Mouse (Mus musculus) liver, embryonic 13.5 days (tissue): ENCODE results near the gene Prmt2. TPM values are rescaled to one million over a fixed set of nuclear protein-coding genes. Genes with fewer than 3 reads are reported as not detected.

Experiments
- ATAC-seq: fragments of 200-750 bp; cut with Nextera tagmentation; 2 replicates; pipeline ENCODE4 v1.8.0; 2017; ENCODE audit warnings: low read depth, mild to moderate bottlenecking, moderate number of reproducible peaks, moderate library complexity
- DNase-seq: peaks from one replicate; pipeline ENCODE4 v3.0.0; 2022
- H3K27ac ChIP-seq: fragments of 300-500 bp; sonication (generic); 2 replicates; pipeline ENCODE4 v1.5.1; 2015; ENCODE audit warnings: moderate library complexity, mild to moderate bottlenecking, inconsistent platforms
- H3K27me3 ChIP-seq: fragments of 300-500 bp; sonication (generic); 2 replicates; pipeline ENCODE4 v1.6.1; 2015; ENCODE audit warnings: mild to moderate bottlenecking, inconsistent platforms
- H3K36me3 ChIP-seq: fragments of 300-500 bp; sonication (generic); 2 replicates; pipeline ENCODE4 v1.6.1; 2015; ENCODE audit warnings: mild to moderate bottlenecking, inconsistent platforms
- H3K4me1 ChIP-seq: fragments of 300-500 bp; sonication (generic); replicated peaks from 2 replicates; pipeline ENCODE4 v1.6.1; 2015; ENCODE audit warnings: inconsistent platforms
- H3K4me2 ChIP-seq: fragments of 300-500 bp; sonication (generic); 2 replicates; pipeline ENCODE4 v1.6.1; 2015; ENCODE audit warnings: inconsistent platforms, mild to moderate bottlenecking, moderate library complexity
- H3K4me3 ChIP-seq: fragments of 300-500 bp; sonication (generic); replicated peaks from 2 replicates; pipeline ENCODE4 v1.5.1; 2015; ENCODE audit warnings: mild to moderate bottlenecking, inconsistent platforms
- H3K9ac ChIP-seq: fragments of 300-500 bp; sonication (generic); 2 replicates; pipeline ENCODE4 v1.6.1; 2015; ENCODE audit warnings: mild to moderate bottlenecking, inconsistent platforms
- H3K9me3 ChIP-seq: fragments of 300-500 bp; sonication (generic); replicated peaks from 2 replicates; pipeline ENCODE4 v1.6.1; 2016; ENCODE audit warnings: inconsistent platforms
- WGBS: fragments of 180-500 bp; shearing (Covaris S2); methylation state at CpG from one replicate; pipeline ENCODE4 v1.1.7; 2015; ENCODE audit not compliant: insufficient replicate concordance; 5-methylcytosine and 5-hydroxymethylcytosine counted together
- polyA plus RNA-seq: library from polyadenylated mRNA; unstranded; fragments of >200 nt; fragmentation: Nextera tagmentation; extraction: Ambion mirVana; gene quantifications from 2 replicates; pipeline ENCODE4 v1.2.1, GENCODE M21; 2015

Gene Prmt2
- polyA plus RNA-seq, 1 experiment from 2014 or later = 6.4 TPM

- Histone ChIP-seq H3K4me3 (no peak overlapping the region), H3K36me3 (no peaks in the 10 kb centered on the region), H3K9me3 (no peaks in the 10 kb centered on the region), H3K4me1 (no peaks in the 10 kb centered on the region; the same call in 1 of the 2 replicates), H3K27me3 (no peaks in the 10 kb centered on the region), H3K27ac (no peak overlapping the region), H3K9ac (no peak overlapping the region), H3K4me2 (no peak overlapping the region)
- WGBS = 67% methylated on average over 6 of the region's 6 CpGs
- DNase-seq (no peak), ATAC-seq (no peak)
Measured at GRCm38 (mm10) chr10:76255617-76256016, 18.0 kb upstream of the Prmt2 start.

- no peak within 1 kb of the TSS for H3K27ac ChIP-seq
- no peaks in the 10 kb centered on the region for H3K9me3 ChIP-seq
- H3K4me2 ChIP-seq = no peak within 1 kb of the TSS
- H3K36me3 ChIP-seq = no peaks in the 10 kb centered on the region
- H3K4me3 ChIP-seq = no peak within 1 kb of the TSS
- ATAC-seq (no peak), DNase-seq (no peak)
- H3K27me3 ChIP-seq = no peaks in the 10 kb centered on the region
- WGBS = 51% methylated on average over 4 of the region's 4 CpGs
- no peak within 1 kb of the TSS for H3K9ac ChIP-seq
- H3K4me1 ChIP-seq = no peaks in the 10 kb centered on the region
Measured at GRCm38 (mm10) chr10:76253536-76253935, 15.9 kb upstream of the Prmt2 start, which contains the start of gene S100b. S100b (plus strand) TSS chr10:76253853.

GRCm38 (mm10) chr10:76253079-76253478 lies 15.4 kb upstream of the Prmt2 start:
- H3K9me3 ChIP-seq = no peaks in the 10 kb centered on the region
- no peak for DNase-seq
- 83% methylated on average over 1 of the region's 1 CpGs for WGBS
- no peaks in the 10 kb centered on the region for H3K27me3 ChIP-seq
- H3K4me1 ChIP-seq = no peaks in the 10 kb centered on the region
- H3K36me3 ChIP-seq = no peaks in the 10 kb centered on the region
- H3K4me2 ChIP-seq = no peak overlapping the region
- H3K9ac ChIP-seq = no peak overlapping the region
- H3K4me3 ChIP-seq = no peak overlapping the region
- H3K27ac ChIP-seq = no peak overlapping the region
- no peak for ATAC-seq

GRCm38 (mm10) chr10:76250870-76251269 lies 13.2 kb upstream of the Prmt2 start:
- H3K9me3 ChIP-seq = no peaks in the 10 kb centered on the region
- no peak for ATAC-seq
- no peak overlapping the region for H3K27ac ChIP-seq
- WGBS = 70% methylated on average over 7 of the region's 7 CpGs
- no peak overlapping the region for H3K9ac ChIP-seq
- no peaks in the 10 kb centered on the region for H3K27me3 ChIP-seq
- no peak overlapping the region for H3K4me2 ChIP-seq
- no peaks in the 10 kb centered on the region for H3K4me1 ChIP-seq
- no peaks in the 10 kb centered on the region for H3K36me3 ChIP-seq
- no peak for DNase-seq
- no peak overlapping the region for H3K4me3 ChIP-seq

GRCm38 (mm10) chr10:76248647-76248968 lies 10.9 kb upstream of the Prmt2 start:
- Histone ChIP-seq H3K36me3 (no peaks in the 10 kb centered on the region), H3K27ac (no peak overlapping the region), H3K27me3 (no peaks in the 10 kb centered on the region), H3K9me3 (no peaks in the 10 kb centered on the region), H3K4me3 (no peak overlapping the region), H3K9ac (no peak overlapping the region), H3K4me1 (no peaks in the 10 kb centered on the region), H3K4me2 (no peak overlapping the region)
- DNase-seq = no peak
- 80% methylated on average over 5 of the region's 5 CpGs for whole genome bisulfite sequencing
- no peak for ATAC-seq

GRCm38 (mm10) chr10:76247960-76248646 lies 10.4 kb upstream of the Prmt2 start:
- WGBS = 61% methylated on average over 21 of the region's 21 CpGs
- ATAC-seq (no peak), DNase-seq (no peak)
- no peak overlapping the region for H3K4me3 ChIP-seq
- no peaks in the 10 kb centered on the region for H3K4me1 ChIP-seq
- H3K27ac ChIP-seq = no peak overlapping the region
- H3K4me2 ChIP-seq = no peak overlapping the region
- H3K9ac ChIP-seq = no peak overlapping the region
- no peaks in the 10 kb centered on the region for H3K36me3 ChIP-seq
- no peaks in the 10 kb centered on the region for H3K9me3 ChIP-seq
- no peaks in the 10 kb centered on the region for H3K27me3 ChIP-seq

GRCm38 (mm10) chr10:76246601-76247000 lies 8.9 kb upstream of the Prmt2 start:
- no peak for DNase-seq
- 57% methylated on average over 4 of the region's 4 CpGs for WGBS
- no peak for ATAC-seq
- H3K27me3 ChIP-seq = no peaks in the 10 kb centered on the region
- H3K9ac ChIP-seq = no peak overlapping the region
- no peak overlapping the region for H3K4me2 ChIP-seq
- H3K9me3 ChIP-seq = no peaks in the 10 kb centered on the region
- H3K4me3 ChIP-seq = no peak overlapping the region
- H3K4me1 ChIP-seq = no peaks in the 10 kb centered on the region
- no peak overlapping the region for H3K27ac ChIP-seq
- no peaks in the 10 kb centered on the region for H3K36me3 ChIP-seq

- Histone ChIP-seq H3K36me3 (no peaks in the 10 kb centered on the region), H3K27ac (no peak overlapping the region), H3K4me3 (no peak overlapping the region), H3K4me1 (no peaks in the 10 kb centered on the region), H3K9me3 (no peaks in the 10 kb centered on the region), H3K27me3 (no peaks in the 10 kb centered on the region), H3K4me2 (no peak overlapping the region), H3K9ac (no peak overlapping the region)
- DNase-seq (no peak), ATAC-seq (no peak)
- WGBS = 60% methylated on average over 2 of the region's 2 CpGs
Measured at GRCm38 (mm10) chr10:76245106-76245505, 7.4 kb upstream of the Prmt2 start.

- no peaks in the 10 kb centered on the region for H3K27me3 ChIP-seq
- H3K4me3 ChIP-seq = no peak overlapping the region
- H3K9ac ChIP-seq = no peak overlapping the region
- no peak for DNase-seq
- WGBS = 60% methylated on average over 4 of the region's 4 CpGs
- no peaks in the 10 kb centered on the region for H3K36me3 ChIP-seq
- H3K4me1 ChIP-seq = peaks cover 13% of the 10 kb centered on the region
- no peak overlapping the region for H3K4me2 ChIP-seq
- ATAC-seq = no peak
- no peak overlapping the region for H3K27ac ChIP-seq
- H3K9me3 ChIP-seq = no peaks in the 10 kb centered on the region
Measured at GRCm38 (mm10) chr10:76239401-76239800, 1.7 kb upstream of the Prmt2 start.

GRCm38 (mm10) chr10:76229627-76230026 lies 8.0 kb downstream of the Prmt2 start:
- Histone ChIP-seq H3K4me2 (no peak overlapping the region), H3K9ac (no peak overlapping the region), H3K4me1 (no peaks in the 10 kb centered on the region), H3K36me3 (no peaks in the 10 kb centered on the region), H3K4me3 (no peak overlapping the region), H3K9me3 (no peaks in the 10 kb centered on the region), H3K27me3 (no peaks in the 10 kb centered on the region), H3K27ac (no peak overlapping the region)
- ATAC-seq (no peak), DNase-seq (no peak)
- 43% methylated on average over 1 of the region's 1 CpGs for WGBS

GRCm38 (mm10) chr10:76225944-76226343 lies 11.7 kb downstream of the Prmt2 start:
- 81% methylated on average over 11 of the region's 11 CpGs for WGBS
- no peak for ATAC-seq

GRCm38 (mm10) chr10:76218240-76218639 lies 19.4 kb downstream of the Prmt2 start:
- Histone ChIP-seq H3K27ac (no peak overlapping the region), H3K36me3 (peaks cover 21% of the 10 kb centered on the region), H3K9ac (no peak overlapping the region), H3K4me2 (no peak overlapping the region), H3K27me3 (no peaks in the 10 kb centered on the region), H3K4me1 (no peaks in the 10 kb centered on the region), H3K4me3 (no peak overlapping the region), H3K9me3 (0 out of 2 replicates have a peak, but pooled peaks cover 7% of the 10 kb centered on the region)
- 64% methylated on average over 9 of the region's 9 CpGs for WGBS
- DNase-seq (no peak), ATAC-seq (no peak)

More at GRCm38 (mm10) chr10:76225944-76226343, 11.7 kb downstream of the Prmt2 start:
- Histone ChIP-seq H3K27me3 (no peaks in the 10 kb centered on the region), H3K36me3 (peaks cover 3% of the 10 kb centered on the region; the same call in 1 of the 2 replicates), H3K9ac (no peak overlapping the region), H3K4me2 (no peak overlapping the region), H3K4me1 (no peaks in the 10 kb centered on the region), H3K4me3 (no peak overlapping the region), H3K27ac (no peak overlapping the region), H3K9me3 (no peaks in the 10 kb centered on the region)
- DNase-seq = no peak
